16 mouse cellular contexts compared by ENCODE assay signal in the genomic region with DNA sequence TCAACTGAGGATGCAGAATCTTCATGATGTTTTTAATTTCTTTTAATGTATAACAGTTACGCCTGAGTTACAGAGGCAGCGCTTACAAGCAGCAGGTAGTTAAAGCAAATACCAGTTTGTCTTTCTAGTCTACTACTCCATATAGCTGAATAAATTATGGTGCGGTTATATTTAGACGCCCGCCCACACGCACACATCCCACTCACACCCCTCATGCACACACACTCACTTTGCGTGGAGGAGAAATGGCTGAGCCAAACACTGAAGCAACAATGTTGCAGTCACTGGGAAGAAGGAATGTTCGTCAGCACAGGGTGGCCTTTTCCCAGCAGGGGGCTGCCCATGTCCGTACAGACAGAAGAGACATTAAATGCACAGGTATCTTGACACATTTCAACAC.
A peak's percentile ranks its signal among the peaks of the same experiment; 100 is the strongest.
DNase-seq lines count a peak whose midpoint lies in the region; ATAC-seq and TF ChIP-seq lines count a peak whose summit lies in the region.
"Had no signal": no experiment of that assay in that cellular context is flagged by ENCODE, and none has a peak within 500 bp of the region (broad histone marks: within the 10 kb centered on the region; RNA-seq: fewer than 3 reads in every experiment).

No protein-coding gene starts in this region.

- no peaks in the 10 kb centered on the region for H3K4me1 ChIP-seq in forebrain, postnatal 0 days (ENCODE audit: insufficient read depth)
- no peaks in the 10 kb centered on the region for H3K4me1 ChIP-seq in forebrain, embryonic 16.5 days (replicated peaks; ENCODE audit: control insufficient read depth, insufficient read depth, low read length)
- H3K4me1 ChIP-seq: forebrain, embryonic 15.5 days; heart, embryonic 15.5 days; limb, embryonic 12.5 days had no signal

- 80% methylated on average over 9 of the region's 9 CpGs for WGBS in forebrain, postnatal 0 days
- 88% methylated on average over 9 of the region's 9 CpGs for WGBS in forebrain, embryonic 16.5 days

- ATAC-seq in forebrain, postnatal 0 days = 0 out of 2 replicates have a peak, but pooled peaks have one; percentile 27
- ATAC-seq in forebrain, embryonic 16.5 days = no peak
- ATAC-seq in erythroblast, adult 5-6 weeks (replicated peaks; ENCODE audit: low FRiP score, poor library complexity, severe bottlenecking) = no peak
- ATAC-seq: forebrain, embryonic 15.5 days had no signal

- no peak for TF ChIP-seq CTCF in forebrain, postnatal 0 days (IDR thresholded peaks at IDR 0.05; ENCODE audit: low read depth)

- no peak overlapping the region for H3K9ac ChIP-seq in forebrain, postnatal 0 days
- H3K9ac ChIP-seq in forebrain, embryonic 16.5 days (replicated peaks; ENCODE audit: low read depth, low read length) = no peak overlapping the region
- H3K9ac ChIP-seq: forebrain, embryonic 15.5 days; heart, embryonic 15.5 days; limb, embryonic 12.5 days had no signal

- H3K4me3 ChIP-seq in forebrain, postnatal 0 days (ENCODE audit: low read depth, low read length) = no peak overlapping the region
- H3K4me3 ChIP-seq in forebrain, embryonic 16.5 days (replicated peaks; ENCODE audit: low read length) = no peak overlapping the region
- H3K4me3 ChIP-seq: erythroblast, embryonic 14.5 days; forebrain, embryonic 15.5 days; heart, embryonic 15.5 days; limb, embryonic 12.5 days had no signal

- H3K36me3 ChIP-seq in forebrain, postnatal 0 days (ENCODE audit: insufficient read depth) = no peaks in the 10 kb centered on the region
- H3K36me3 ChIP-seq in forebrain, embryonic 16.5 days (ENCODE audit: control insufficient read depth, insufficient read depth) = no peaks in the 10 kb centered on the region
- H3K36me3 ChIP-seq: forebrain, embryonic 15.5 days; heart, embryonic 15.5 days; limb, embryonic 12.5 days had no signal

- DNase-seq in forebrain, postnatal 0 days = peak; percentile 30
- DNase-seq in layer of hippocampus, postnatal 25 days (ENCODE audit: extremely low spot score in 1 of 2, low spot score in 1 of 2) = peak; percentile 12 to 13
- DNase-seq in left cerebral cortex, postnatal 36 days (ENCODE audit: low spot score in 2 of 2) = peak; percentile 66 to 78
- no peak for DNase-seq in testis, postnatal 10 days (ENCODE audit: low spot score)
- DNase-seq in kidney, adult 8-10 months = no peak
- DNase-seq in urinary bladder, postnatal 14 days (ENCODE audit: low spot score) = no peak
- DNase-seq: cerebellum, postnatal 25 days; heart, adult 11 months; thymus, adult 2 months had no signal

- intact Hi-C loops in left cerebral cortex, postnatal 36 days (cut with DNase I) = no loop called here

- no peaks in the 10 kb centered on the region for H3K9me3 ChIP-seq in forebrain, postnatal 0 days (ENCODE audit: low read length)
- H3K9me3 ChIP-seq in forebrain, embryonic 16.5 days (ENCODE audit: control insufficient read depth, low read length) = no peaks in the 10 kb centered on the region
- H3K9me3 ChIP-seq: forebrain, embryonic 15.5 days; heart, embryonic 15.5 days had no signal

- H3K4me2 ChIP-seq in forebrain, postnatal 0 days (ENCODE audit: low read depth) = no peak overlapping the region
- no peak overlapping the region for H3K4me2 ChIP-seq in forebrain, embryonic 16.5 days (ENCODE audit: low read length)
- H3K4me2 ChIP-seq: forebrain, embryonic 15.5 days; heart, embryonic 15.5 days; limb, embryonic 12.5 days had no signal

- H3K27ac ChIP-seq in forebrain, postnatal 0 days (ENCODE audit: low read depth, low read length) = 0 out of 2 replicates have a peak overlapping the region, but pooled peaks have one; percentile 15
- H3K27ac ChIP-seq in forebrain, embryonic 16.5 days (ENCODE audit: low read length) = no peak overlapping the region
- H3K27ac ChIP-seq: forebrain, embryonic 15.5 days; heart, embryonic 15.5 days; kidney, postnatal 0 days; limb, embryonic 12.5 days had no signal

- H3K27me3 ChIP-seq in forebrain, postnatal 0 days (ENCODE audit: insufficient read depth, low read length) = no peaks in the 10 kb centered on the region
- no peaks in the 10 kb centered on the region for H3K27me3 ChIP-seq in forebrain, embryonic 16.5 days (replicated peaks; ENCODE audit: control insufficient read depth, insufficient read depth, low read length)
- H3K27me3 ChIP-seq: forebrain, embryonic 15.5 days; limb, embryonic 12.5 days had no signal

Comparison
In these comparisons a context has a peak if more than half of its experiments do, and no peak if none do; other contexts are left out.
1. DNase-seq: peak in forebrain, postnatal 0 days (single experiment), layer of hippocampus, postnatal 25 days (2 of 2) and left cerebral cortex, postnatal 36 days (2 of 2); none in testis, postnatal 10 days (single experiment), kidney, adult 8-10 months (0 of 2) and urinary bladder, postnatal 14 days (single experiment).